Mouse (Mus musculus) C2C12 (cell line): ENCODE results near the gene Hps5.

Source experiments
- CTCF ChIP-seq: IDR thresholded peaks from one replicate; pipeline ENCODE4 v1.5.1; 2011; ENCODE audit not compliant: control insufficient read depth, insufficient read depth, insufficient read length
- USF1 ChIP-seq: IDR thresholded peaks from one replicate; pipeline ENCODE4 v1.6.1; 2011; ENCODE audit warnings: low read depth, mild to moderate bottlenecking, control low read depth, moderate library complexity

DNA sequence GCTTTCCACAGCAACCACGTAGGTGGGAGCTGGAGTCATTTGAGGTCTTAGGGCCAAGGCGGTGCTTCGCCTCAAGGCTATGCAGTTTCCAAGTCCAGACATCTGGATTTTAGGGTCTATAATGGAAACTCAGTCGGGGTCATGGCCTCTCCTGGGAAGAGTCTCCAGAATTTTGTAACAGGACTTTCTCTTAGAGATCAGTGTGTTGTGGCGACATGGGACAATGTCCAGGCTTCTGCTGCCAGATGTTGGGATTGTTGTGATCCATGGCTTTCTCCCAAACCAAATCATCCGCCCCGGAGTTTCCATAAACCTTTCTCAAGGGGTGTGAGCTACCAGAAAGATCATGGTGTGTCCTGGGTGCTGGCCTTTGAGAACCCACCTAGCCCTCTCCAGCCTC lies 49.5 kb downstream of the Hps5 start:
- TF ChIP-seq USF1: no peak
- no peak for TF ChIP-seq CTCF
